Mouse (Mus musculus): ENCODE results near the gene Mapk8ip1. TPM values are rescaled to one million over a fixed set of nuclear protein-coding genes. Genes with fewer than 3 reads are reported as not detected.

Gene Mapk8ip1
- polyA plus RNA-seq, 1 experiment from 2014 or later, result 11.3 TPM

GRCm38 (mm10) chr2:92381901-92382588 lies 19.0 kb downstream of the Mapk8ip1 start, which contains the start of gene 1700029I15Rik:
Gene 1700029I15Rik, plus strand, starts transcription at chr2:92382538.
- Histone ChIP-seq H3K4me1 (ENCODE audit: control insufficient read depth, insufficient read depth, low read length) (no peaks in the 10 kb centered on the region), H3K27ac (ENCODE audit: low read length) (no peak within 1 kb of the TSS), H3K4me3 (ENCODE audit: low read depth, low read length) (no peak within 1 kb of the TSS), H3K4me2 (replicated peaks; ENCODE audit: low read depth, low read length) (no peak within 1 kb of the TSS), H3K9ac (replicated peaks; ENCODE audit: low read depth, low read length) (no peak within 1 kb of the TSS), H3K9me3 (ENCODE audit: control insufficient read depth, low read depth, low read length) (no peaks in the 10 kb centered on the region), H3K36me3 (ENCODE audit: control insufficient read depth, insufficient read depth, low read length) (peaks cover 53% of the 10 kb centered on the region), H3K27me3 (ENCODE audit: control insufficient read depth, insufficient read depth, low read length) (no peaks in the 10 kb centered on the region)
- WGBS, result 83% methylated on average over 5 of the region's 5 CpGs
- ATAC-seq (ENCODE audit: insufficient number of reproducible peaks, insufficient read depth, low FRiP score, low read depth), result no peak

- no peak overlapping the region for H3K4me2 ChIP-seq (replicated peaks; ENCODE audit: low read depth, low read length)
- H3K9me3 ChIP-seq (ENCODE audit: control insufficient read depth, low read depth, low read length), result no peaks in the 10 kb centered on the region
- no peak for ATAC-seq (ENCODE audit: insufficient number of reproducible peaks, insufficient read depth, low FRiP score, low read depth)
- H3K27me3 ChIP-seq (ENCODE audit: control insufficient read depth, insufficient read depth, low read length), result no peaks in the 10 kb centered on the region
- peaks cover 46% of the 10 kb centered on the region for H3K36me3 ChIP-seq (ENCODE audit: control insufficient read depth, insufficient read depth, low read length)
- H3K9ac ChIP-seq (replicated peaks; ENCODE audit: low read depth, low read length), result no peak overlapping the region
- no peak overlapping the region for H3K4me3 ChIP-seq (ENCODE audit: low read depth, low read length)
- peaks cover 3% of the 10 kb centered on the region; the same call in 1 of the 2 replicates for H3K4me1 ChIP-seq (ENCODE audit: control insufficient read depth, insufficient read depth, low read length)
- 58% methylated on average over 5 of the region's 5 CpGs for WGBS
- no peak overlapping the region for H3K27ac ChIP-seq (ENCODE audit: low read length)
Measured at GRCm38 (mm10) chr2:92381161-92381560, 19.9 kb downstream of the Mapk8ip1 start.

GRCm38 (mm10) chr2:92380495-92381050 lies 20.5 kb downstream of the Mapk8ip1 start:
- Histone ChIP-seq H3K36me3 (ENCODE audit: control insufficient read depth, insufficient read depth, low read length) (peaks cover 43% of the 10 kb centered on the region), H3K4me2 (replicated peaks; ENCODE audit: low read depth, low read length) (no peak overlapping the region), H3K27ac (ENCODE audit: low read length) (no peak overlapping the region), H3K9me3 (ENCODE audit: control insufficient read depth, low read depth, low read length) (no peaks in the 10 kb centered on the region), H3K4me3 (ENCODE audit: low read depth, low read length) (no peak overlapping the region), H3K9ac (replicated peaks; ENCODE audit: low read depth, low read length) (no peak overlapping the region), H3K27me3 (ENCODE audit: control insufficient read depth, insufficient read depth, low read length) (no peaks in the 10 kb centered on the region), H3K4me1 (ENCODE audit: control insufficient read depth, insufficient read depth, low read length) (peaks cover 8% of the 10 kb centered on the region; the same call in 1 of the 2 replicates)
- ATAC-seq (ENCODE audit: insufficient number of reproducible peaks, insufficient read depth, low FRiP score, low read depth), result no peak
- 62% methylated on average over 6 of the region's 6 CpGs for WGBS

GRCm38 (mm10) chr2:92379783-92380494 lies 21.1 kb downstream of the Mapk8ip1 start:
- WGBS, result 78% methylated on average over 17 of the region's 17 CpGs
- Histone ChIP-seq H3K4me3 (ENCODE audit: low read depth, low read length) (no peak overlapping the region), H3K9ac (replicated peaks; ENCODE audit: low read depth, low read length) (no peak overlapping the region), H3K4me2 (replicated peaks; ENCODE audit: low read depth, low read length) (no peak overlapping the region), H3K36me3 (ENCODE audit: control insufficient read depth, insufficient read depth, low read length) (peaks cover 40% of the 10 kb centered on the region), H3K27me3 (ENCODE audit: control insufficient read depth, insufficient read depth, low read length) (no peaks in the 10 kb centered on the region), H3K27ac (ENCODE audit: low read length) (no peak overlapping the region), H3K9me3 (ENCODE audit: control insufficient read depth, low read depth, low read length) (no peaks in the 10 kb centered on the region), H3K4me1 (ENCODE audit: control insufficient read depth, insufficient read depth, low read length) (peaks cover 8% of the 10 kb centered on the region; the same call in 1 of the 2 replicates)
- ATAC-seq (ENCODE audit: insufficient number of reproducible peaks, insufficient read depth, low FRiP score, low read depth), result no peak

- Histone ChIP-seq H3K4me2 (replicated peaks; ENCODE audit: low read depth, low read length) (no peak overlapping the region), H3K36me3 (ENCODE audit: control insufficient read depth, insufficient read depth, low read length) (peaks cover 23% of the 10 kb centered on the region; the same call in 1 of the 2 replicates), H3K27me3 (ENCODE audit: control insufficient read depth, insufficient read depth, low read length) (no peaks in the 10 kb centered on the region), H3K9ac (replicated peaks; ENCODE audit: low read depth, low read length) (no peak overlapping the region), H3K4me3 (ENCODE audit: low read depth, low read length) (no peak overlapping the region), H3K4me1 (ENCODE audit: control insufficient read depth, insufficient read depth, low read length) (peaks cover 16% of the 10 kb centered on the region; the same call in 1 of the 2 replicates), H3K9me3 (ENCODE audit: control insufficient read depth, low read depth, low read length) (no peaks in the 10 kb centered on the region), H3K27ac (ENCODE audit: low read length) (no peak overlapping the region)
- 96% methylated on average over 7 of the region's 7 CpGs for WGBS
- ATAC-seq (ENCODE audit: insufficient number of reproducible peaks, insufficient read depth, low FRiP score, low read depth), result no peak
Measured at GRCm38 (mm10) chr2:92377320-92377719, 23.7 kb downstream of the Mapk8ip1 start.

- peak overlapping the region; percentile 75 for H3K4me3 ChIP-seq (ENCODE audit: low read depth, low read length)
- no peak for ATAC-seq (ENCODE audit: insufficient number of reproducible peaks, insufficient read depth, low FRiP score, low read depth)
- 76% methylated on average over 6 of the region's 6 CpGs for WGBS
- H3K9ac ChIP-seq (replicated peaks; ENCODE audit: low read depth, low read length), result peak overlapping the region; percentile 45; the same call in 1 of the 2 replicates
- no peaks in the 10 kb centered on the region for H3K9me3 ChIP-seq (ENCODE audit: control insufficient read depth, low read depth, low read length)
- peaks cover 25% of the 10 kb centered on the region; the same call in 1 of the 2 replicates for H3K4me1 ChIP-seq (ENCODE audit: control insufficient read depth, insufficient read depth, low read length)
- no peak overlapping the region for H3K27ac ChIP-seq (ENCODE audit: low read length)
- peaks cover 18% of the 10 kb centered on the region; the same call in 1 of the 2 replicates for H3K36me3 ChIP-seq (ENCODE audit: control insufficient read depth, insufficient read depth, low read length)
- H3K27me3 ChIP-seq (ENCODE audit: control insufficient read depth, insufficient read depth, low read length), result no peaks in the 10 kb centered on the region
- H3K4me2 ChIP-seq (replicated peaks; ENCODE audit: low read depth, low read length), result peak overlapping the region; percentile 84
Measured at GRCm38 (mm10) chr2:92376300-92376699, 24.8 kb downstream of the Mapk8ip1 start.

GRCm38 (mm10) chr2:92375788-92376187 lies 25.3 kb downstream of the Mapk8ip1 start:
- Histone ChIP-seq H3K9me3 (ENCODE audit: control insufficient read depth, low read depth, low read length) (no peaks in the 10 kb centered on the region), H3K36me3 (ENCODE audit: control insufficient read depth, insufficient read depth, low read length) (peaks cover 18% of the 10 kb centered on the region; the same call in 1 of the 2 replicates), H3K4me2 (replicated peaks; ENCODE audit: low read depth, low read length) (peak overlapping the region; percentile 84), H3K9ac (replicated peaks; ENCODE audit: low read depth, low read length) (peak overlapping the region; percentile 45), H3K27me3 (ENCODE audit: control insufficient read depth, insufficient read depth, low read length) (no peaks in the 10 kb centered on the region), H3K27ac (ENCODE audit: low read length) (no peak overlapping the region; the same call in 1 of the 2 replicates), H3K4me1 (ENCODE audit: control insufficient read depth, insufficient read depth, low read length) (peaks cover 30% of the 10 kb centered on the region), H3K4me3 (ENCODE audit: low read depth, low read length) (peak overlapping the region; percentile 75)
- WGBS, result 12% methylated on average over 10 of the region's 10 CpGs
- ATAC-seq (ENCODE audit: insufficient number of reproducible peaks, insufficient read depth, low FRiP score, low read depth), result no peak

GRCm38 (mm10) chr2:92375099-92375623 lies 25.9 kb downstream of the Mapk8ip1 start:
- Histone ChIP-seq H3K4me1 (ENCODE audit: control insufficient read depth, insufficient read depth, low read length) (peaks cover 31% of the 10 kb centered on the region), H3K4me2 (replicated peaks; ENCODE audit: low read depth, low read length) (peak overlapping the region; percentile 84), H3K27ac (ENCODE audit: low read length) (peak overlapping the region; percentile 86), H3K9me3 (ENCODE audit: control insufficient read depth, low read depth, low read length) (no peaks in the 10 kb centered on the region), H3K27me3 (ENCODE audit: control insufficient read depth, insufficient read depth, low read length) (no peaks in the 10 kb centered on the region), H3K4me3 (ENCODE audit: low read depth, low read length) (peak overlapping the region; percentile 75), H3K9ac (replicated peaks; ENCODE audit: low read depth, low read length) (peak overlapping the region; percentile 45), H3K36me3 (ENCODE audit: control insufficient read depth, insufficient read depth, low read length) (peaks cover 14% of the 10 kb centered on the region; the same call in 1 of the 2 replicates)
- under 1% methylated on average over 29 of the region's 29 CpGs for WGBS
- ATAC-seq (ENCODE audit: insufficient number of reproducible peaks, insufficient read depth, low FRiP score, low read depth), result peak; percentile 92
